Mouse (Mus musculus): ENCODE measurements around the gene Zfp990. TPM values are rescaled to one million over a fixed set of nuclear protein-coding genes. Genes with fewer than 3 reads are reported as not detected.
"Not testable (repeated sequence)": the region's sequence is repeated elsewhere in the genome, so short reads cannot be mapped to it uniquely, and the experiment has no call there.

The Zfp990 gene
- under 1 TPM; 0.21 to 0.23 TPM for total RNA-seq (2021)
- long read RNA-seq, experiment 1: 0 reads
- long read RNA-seq, experiment 2: 0 reads

DNA sequence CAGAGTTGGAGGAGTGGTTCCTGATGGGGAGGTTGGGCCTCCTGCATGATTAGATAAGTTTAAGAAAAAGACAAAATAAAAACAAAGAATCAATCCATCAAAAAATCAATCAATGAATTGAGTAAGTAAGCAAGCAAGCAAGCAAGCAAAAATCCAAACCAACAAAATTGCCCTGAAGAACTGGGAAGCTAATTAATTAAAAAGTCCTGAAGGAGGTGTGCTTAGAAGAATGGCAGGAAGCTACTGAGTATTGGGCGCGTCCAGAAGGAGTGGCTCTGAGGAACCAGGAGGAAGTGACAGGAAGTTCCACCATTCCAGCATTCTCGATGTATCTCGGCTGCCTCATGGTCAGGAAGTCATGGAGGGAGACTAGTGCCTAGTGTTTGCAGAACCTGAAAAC is at the start of gene Zfp990:
Zfp990 (plus strand) TSS at position 301 of the 400 bp plus-strand sequence.
- not testable (repeated sequence) for DNase-seq (ENCODE audit: low spot score in 2 of 2)

- not testable (repeated sequence) for DNase-seq (ENCODE audit: low spot score in 2 of 2)
Measured at GRCm38 (mm10) chr4:145463553-145464253, 46.9 kb upstream of the Zfp990 start.

DNA sequence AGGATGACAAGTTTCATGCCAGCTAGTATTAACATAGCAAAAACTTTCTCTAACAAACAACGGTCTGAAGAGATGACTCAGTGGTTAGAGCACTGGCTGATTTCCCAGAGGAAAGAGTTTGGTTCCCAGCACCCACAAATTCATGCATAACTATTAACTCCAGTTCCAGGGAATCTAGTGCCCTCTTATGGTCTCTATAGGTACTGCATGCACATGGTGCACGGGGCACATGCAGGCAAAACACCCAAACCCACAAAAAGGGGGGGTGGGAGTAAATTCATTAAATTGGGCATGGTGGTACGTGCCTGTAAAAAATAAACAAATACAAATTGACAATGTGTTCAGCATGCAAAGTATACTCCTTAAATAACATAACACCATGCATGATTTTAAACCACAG is 32.4 kb upstream of the Zfp990 start:
- DNase-seq (ENCODE audit: low spot score in 2 of 2): no peak

- not testable (repeated sequence) for DNase-seq (ENCODE audit: low spot score in 2 of 2)
Measured at GRCm38 (mm10) chr4:145480699-145481098, 29.9 kb upstream of the Zfp990 start.

GRCm38 (mm10) chr4:145489396-145489795 is 21.2 kb upstream of the Zfp990 start:
- DNase-seq (ENCODE audit: low spot score in 2 of 2): no peak

DNA sequence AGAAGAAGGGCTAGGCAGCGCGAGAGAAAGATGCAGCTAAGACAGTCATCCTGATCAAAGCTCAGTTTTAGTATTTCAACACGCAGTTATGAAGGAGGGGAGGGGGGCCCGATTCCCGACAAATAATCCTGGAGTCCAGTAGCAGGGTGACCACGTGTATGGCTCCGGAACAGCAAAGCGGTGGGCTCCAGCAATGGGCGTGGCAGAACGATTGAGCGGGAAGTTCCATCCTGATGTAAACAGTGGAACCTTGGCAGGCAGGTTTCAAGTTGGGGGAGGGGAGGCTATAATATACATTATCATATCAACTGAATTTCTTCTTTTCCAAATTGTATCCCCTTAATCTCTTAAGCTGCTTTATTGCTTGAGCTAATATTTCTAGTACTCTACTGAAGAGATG is 18.4 kb upstream of the Zfp990 start:
- no peak for DNase-seq (ENCODE audit: low spot score in 2 of 2)

- DNase-seq (ENCODE audit: low spot score in 2 of 2): not testable (repeated sequence)
Measured at GRCm38 (mm10) chr4:145493316-145493715, 17.2 kb upstream of the Zfp990 start.

GRCm38 (mm10) chr4:145514637-145515036 is 4.1 kb downstream of the Zfp990 start:
- DNase-seq (ENCODE audit: low spot score in 2 of 2): not testable (repeated sequence)

GRCm38 (mm10) chr4:145515776-145516565 is 5.4 kb downstream of the Zfp990 start:
- not testable (repeated sequence) for DNase-seq (ENCODE audit: low spot score in 2 of 2)

- not testable (repeated sequence) for DNase-seq (ENCODE audit: low spot score in 2 of 2)
Measured at GRCm38 (mm10) chr4:145517391-145517790, 6.8 kb downstream of the Zfp990 start.

- DNase-seq (ENCODE audit: low spot score in 2 of 2): not testable (repeated sequence)
Measured at GRCm38 (mm10) chr4:145543861-145544260, 33.3 kb downstream of the Zfp990 start.

DNA sequence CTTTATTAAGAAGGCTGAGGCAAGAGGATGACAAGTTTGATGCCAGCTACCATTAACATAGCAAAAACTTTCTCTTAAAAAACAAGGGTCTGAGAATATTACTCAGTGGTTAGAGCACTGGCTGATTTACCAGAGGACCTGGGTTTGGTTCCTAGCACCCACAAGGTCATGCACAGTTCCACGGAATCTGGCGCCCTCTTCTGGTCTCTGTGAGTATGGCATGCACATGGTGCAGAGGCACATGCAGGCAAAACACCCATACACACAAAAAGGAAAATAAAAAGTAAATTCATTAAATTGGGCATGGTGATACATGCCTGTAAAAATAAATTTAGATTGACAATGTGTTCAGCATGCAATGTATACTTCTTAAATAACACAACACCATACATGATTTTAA is 34.5 kb downstream of the Zfp990 start:
- not testable (repeated sequence) for DNase-seq (ENCODE audit: low spot score in 2 of 2)

DNA sequence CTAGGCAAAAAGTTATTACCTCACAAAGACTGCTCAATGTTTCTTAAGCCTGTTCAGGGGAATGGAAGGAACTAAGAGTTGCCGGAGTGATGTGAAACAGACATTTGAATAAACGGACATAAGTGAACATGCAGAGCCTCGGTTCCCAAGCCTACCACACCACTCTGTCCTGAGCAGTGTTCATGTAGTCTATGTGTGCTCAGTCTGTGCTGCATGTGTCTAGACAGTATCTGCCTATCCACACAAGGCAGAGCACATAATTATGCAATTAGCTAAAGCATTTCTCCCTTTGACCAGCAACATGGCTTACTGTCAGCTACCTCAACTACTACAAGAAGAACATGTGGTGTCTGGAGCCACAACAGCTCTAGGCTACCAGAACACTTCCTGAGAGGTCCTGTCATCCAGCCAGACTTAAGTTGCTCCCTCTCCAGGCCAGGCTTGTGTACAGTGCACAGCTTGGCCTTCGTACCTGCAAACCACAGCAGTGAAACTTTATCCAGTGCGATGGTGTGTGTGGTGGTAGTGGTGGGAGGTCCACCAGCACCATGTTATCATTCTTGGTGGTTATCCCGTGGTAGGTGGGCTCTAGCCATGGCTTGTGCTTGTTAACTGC is 35.3 kb downstream of the Zfp990 start:
- not testable (repeated sequence) for DNase-seq (ENCODE audit: low spot score in 2 of 2)

DNA sequence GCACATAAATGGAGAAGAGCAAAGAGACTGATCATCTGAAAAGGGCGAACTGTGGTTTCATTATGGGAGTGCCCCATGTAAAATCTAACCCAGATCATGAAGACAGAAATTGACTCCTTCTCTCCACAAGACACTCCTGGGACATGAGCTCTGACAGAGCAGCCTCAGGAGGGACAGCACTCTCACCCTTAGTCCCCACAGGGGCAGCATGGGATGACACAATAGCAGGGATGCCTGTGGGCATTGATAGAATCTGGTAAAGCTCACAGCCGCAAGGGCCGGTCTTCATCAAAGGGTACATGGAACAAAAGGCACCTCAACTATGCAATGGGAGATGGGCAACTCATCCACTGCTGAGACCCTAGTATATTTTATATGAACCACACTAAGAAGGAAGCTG is 35.9 kb downstream of the Zfp990 start:
- not testable (repeated sequence) for DNase-seq (ENCODE audit: low spot score in 2 of 2)

DNA sequence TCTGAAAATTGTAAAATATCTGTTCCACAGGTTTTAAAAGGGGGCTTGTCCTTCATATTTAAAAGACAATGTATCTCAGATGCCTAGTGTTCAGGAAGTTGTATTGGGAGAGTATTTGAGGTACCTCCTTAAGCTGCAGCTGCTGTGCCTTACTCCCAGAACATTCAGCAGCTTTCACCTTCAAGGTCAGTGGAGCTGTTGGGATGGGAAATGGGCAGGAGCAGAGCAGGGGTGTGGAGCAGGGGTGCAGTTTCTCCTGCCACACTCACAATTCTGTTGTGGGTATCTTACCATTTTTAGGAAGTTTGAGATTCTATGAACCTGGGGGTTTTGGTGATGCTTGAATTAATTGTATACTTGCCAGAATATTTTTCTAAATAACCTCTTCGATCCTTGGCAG is 46.1 kb downstream of the Zfp990 start:
- no peak for DNase-seq (ENCODE audit: low spot score in 2 of 2)

- no peak for DNase-seq (ENCODE audit: low spot score in 2 of 2)
Measured at GRCm38 (mm10) chr4:145559505-145560099, 49.0 kb downstream of the Zfp990 start.

DNA sequence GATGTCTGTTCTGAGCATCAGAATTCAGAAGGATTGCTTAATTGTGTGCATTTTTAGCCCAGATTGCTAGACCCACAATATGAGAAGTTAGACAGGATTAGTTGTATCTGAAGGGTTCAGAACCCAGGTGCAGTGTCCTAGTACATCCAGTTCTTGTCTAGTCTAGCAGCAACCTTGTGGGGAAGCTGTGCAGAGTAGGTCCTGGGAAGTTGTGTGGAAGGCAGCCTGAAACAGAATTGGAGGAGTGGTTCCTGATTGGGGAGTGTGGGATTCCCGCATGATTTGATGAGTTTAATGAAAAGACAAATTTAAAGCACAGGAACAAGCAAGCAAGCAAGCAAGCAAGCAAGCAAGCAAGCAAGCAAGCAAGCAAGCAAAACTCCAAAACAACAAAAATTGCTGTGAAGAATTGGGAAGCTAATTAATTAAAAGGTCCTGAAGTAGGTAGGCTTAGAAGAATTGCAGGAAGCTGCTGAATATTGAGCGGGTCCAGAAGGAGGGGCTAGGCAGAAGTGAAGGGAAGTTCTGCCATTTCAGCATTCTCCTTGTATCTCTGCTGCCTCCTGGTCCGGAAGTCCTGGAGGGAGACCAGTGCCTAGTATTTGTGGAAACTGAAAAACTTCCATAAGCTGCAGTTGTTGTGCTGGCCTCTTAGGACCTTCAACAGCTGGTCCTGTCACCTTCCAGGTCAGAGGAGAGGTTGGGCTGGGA is 53.7 kb downstream of the Zfp990 start:
- no peak for DNase-seq (ENCODE audit: low spot score in 2 of 2)

DNA sequence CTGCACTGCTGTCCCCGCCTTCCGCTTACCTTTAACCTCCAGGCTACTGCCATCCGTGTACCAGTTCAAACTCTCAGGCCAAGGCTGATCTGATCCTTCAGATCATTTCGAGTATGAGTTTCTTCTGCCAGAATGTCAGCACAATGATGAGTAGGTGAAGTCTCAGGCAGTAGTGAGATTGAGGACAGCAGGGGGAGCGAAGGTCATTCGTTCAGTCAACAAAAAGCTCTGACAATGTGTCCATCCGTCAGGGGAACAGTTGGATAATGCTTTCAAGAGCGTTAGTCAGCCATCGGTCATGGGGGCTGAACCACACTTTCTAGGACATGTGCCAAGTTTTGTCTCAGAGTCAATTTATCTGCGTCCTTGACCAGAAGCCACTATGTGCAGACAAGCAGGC is 59.9 kb downstream of the Zfp990 start:
- not testable (repeated sequence) for DNase-seq (ENCODE audit: low spot score in 2 of 2)

DNA sequence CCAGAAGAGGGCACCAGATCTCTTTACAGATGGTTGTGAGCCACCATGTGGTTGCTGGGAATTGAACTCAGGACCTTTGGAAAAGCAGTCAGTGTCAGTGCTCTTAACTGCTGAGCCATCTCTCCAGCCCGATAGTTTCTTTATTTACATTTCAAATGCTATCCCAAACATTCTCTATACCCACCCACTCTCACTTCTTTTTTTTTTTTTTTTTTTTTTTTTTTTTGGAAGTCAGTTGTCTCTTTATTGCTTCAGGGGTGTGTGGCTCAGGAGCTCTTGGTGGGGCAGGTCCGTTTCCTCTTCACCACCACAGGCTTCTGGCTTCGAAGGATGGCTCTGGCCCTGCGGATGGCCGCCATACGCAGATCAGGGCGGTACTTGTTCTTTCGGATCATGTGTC is 66.1 kb downstream of the Zfp990 start:
- not testable (repeated sequence) for DNase-seq (ENCODE audit: low spot score in 2 of 2)

GRCm38 (mm10) chr4:145580333-145580732 is 69.8 kb downstream of the Zfp990 start:
- DNase-seq (ENCODE audit: low spot score in 2 of 2): not testable (repeated sequence)

GRCm38 (mm10) chr4:145585078-145585477 is 74.5 kb downstream of the Zfp990 start, which contains the start of gene Gm13212:
Gene Gm13212 (plus strand): TSS chr4:145585166.
- not testable (repeated sequence) for DNase-seq (ENCODE audit: low spot score in 2 of 2)

Data from left cerebral cortex, adult 18-20 months (tissue).